Mouse (Mus musculus) ES-Bruce4 (cell line): ENCODE measurements around the gene Chst8.

Experiments
- CTCF ChIP-seq: IDR thresholded peaks from one replicate; pipeline ENCODE4 v1.8.1; 2011; ENCODE audit warnings: low read depth, low read length
- EP300 ChIP-seq: IDR thresholded peaks from 2 replicates; pipeline ENCODE4 v1.6.1; 2011; ENCODE audit warnings: low read depth, low read length; ENCODE audit not compliant: insufficient read depth
- POLR2A ChIP-seq: IDR thresholded peaks from one replicate; pipeline ENCODE4 v1.8.1; 2011; ENCODE audit warnings: low read length; ENCODE audit not compliant: insufficient read depth

DNA sequence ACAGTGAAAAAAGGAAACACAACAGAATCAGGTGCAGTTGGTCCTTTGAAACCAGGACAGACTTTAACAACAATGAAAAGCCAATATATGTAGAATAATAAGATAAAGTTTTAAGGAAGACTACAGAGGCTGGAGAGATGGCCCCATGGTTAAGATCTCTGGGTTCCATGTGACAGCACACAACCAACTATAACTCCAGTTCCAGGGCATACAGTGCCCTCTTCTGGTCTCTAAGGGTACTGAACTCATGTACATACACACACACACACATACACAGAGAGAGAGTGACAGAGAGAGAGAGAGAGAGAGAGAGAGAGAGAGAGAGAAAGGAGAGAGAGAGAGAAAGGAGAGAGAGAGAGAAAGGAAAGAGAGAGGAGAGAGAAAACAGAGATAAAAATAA, 25.3 kb downstream of the Chst8 start:
- TF ChIP-seq CTCF (no peak), EP300 (no peak), POLR2A (no peak)
